Mouse (Mus musculus) lung, postnatal 14 days (tissue): ENCODE measurements at regions not wholly inside any gene's neighbourhood (a gene's known extent, or its start where the extent isn't known, plus 50 kb on each side); places are given as distances from the start of the nearest gene placed in this dataset.

Source experiments
- DNase-seq: peaks from one replicate; pipeline ENCODE4 v3.0.0; 2021

DNA sequence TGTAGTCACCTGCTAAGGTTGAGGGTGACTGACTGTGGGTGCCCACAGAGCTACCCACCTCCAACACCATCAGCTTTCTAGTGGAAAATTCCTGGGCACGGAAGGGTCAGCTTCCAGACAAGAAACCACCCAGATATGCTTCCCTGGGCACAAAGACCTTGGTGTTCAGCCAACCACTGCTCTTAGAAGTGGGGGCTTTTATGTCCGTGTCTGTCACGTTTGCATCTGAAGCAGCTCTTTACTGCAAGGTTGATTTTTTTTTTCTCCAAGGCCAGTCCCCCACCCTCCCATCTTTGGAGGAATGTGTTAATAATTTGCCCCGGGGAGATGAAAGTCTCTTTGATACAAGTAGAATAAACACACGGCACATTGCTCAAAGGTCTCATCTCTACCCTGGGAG is 98.6 kb upstream of the Ankrd55 start:
- no peak for DNase-seq

DNA sequence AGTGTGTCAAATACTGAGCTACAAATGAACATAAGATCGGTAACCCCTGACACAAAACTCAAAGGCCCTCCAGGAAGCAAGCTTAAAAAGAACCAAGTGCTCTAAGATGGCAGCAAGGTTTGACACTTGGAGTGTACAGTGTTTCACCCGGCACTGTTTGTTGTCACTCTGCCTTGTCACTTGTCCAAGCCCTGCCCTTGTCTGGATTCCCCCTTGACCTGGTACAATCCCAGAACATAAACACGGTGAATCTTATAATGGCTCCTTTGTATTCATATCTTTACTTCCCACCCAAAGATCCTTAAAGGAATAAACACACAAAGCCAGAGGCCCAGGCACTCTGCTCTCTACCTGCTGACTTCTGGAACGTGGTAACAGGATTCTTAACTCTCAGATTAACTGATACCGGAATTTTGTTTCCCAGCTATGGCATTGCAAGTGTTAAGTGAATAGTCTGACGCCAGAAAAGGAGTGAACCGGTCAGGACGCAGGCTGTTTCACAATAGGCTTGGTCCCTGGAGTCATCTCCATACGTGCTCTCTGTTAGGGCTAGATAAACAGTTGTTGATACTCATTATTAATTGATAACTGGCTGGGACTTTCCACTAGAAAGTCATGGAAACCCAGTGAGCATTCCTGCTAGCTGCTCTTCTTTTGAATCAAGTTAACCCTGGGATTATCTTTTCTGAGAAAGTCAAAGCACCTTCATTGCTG is 95.9 kb upstream of the Ankrd55 start:
- DNase-seq, result no peak

DNA sequence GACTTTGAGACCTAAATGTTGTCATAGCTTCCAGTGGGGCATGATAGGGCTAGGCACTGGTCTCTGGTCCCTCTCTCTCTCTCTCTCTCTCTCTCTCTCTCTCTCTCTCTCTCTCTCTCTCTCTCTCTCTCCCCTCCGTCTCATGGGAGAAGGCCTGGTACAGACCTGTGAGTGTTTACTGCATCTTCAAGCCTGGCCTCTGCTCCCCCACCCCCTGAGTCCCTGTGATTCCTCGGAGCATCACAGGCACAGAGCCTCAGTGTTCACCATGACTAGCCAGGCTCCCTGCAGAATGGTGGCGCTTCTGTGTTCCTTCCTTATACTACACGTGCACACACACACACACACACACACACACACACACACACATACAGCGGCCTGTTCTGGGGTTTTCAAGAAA is 94.6 kb upstream of the Ankrd55 start:
- no peak for DNase-seq

DNA sequence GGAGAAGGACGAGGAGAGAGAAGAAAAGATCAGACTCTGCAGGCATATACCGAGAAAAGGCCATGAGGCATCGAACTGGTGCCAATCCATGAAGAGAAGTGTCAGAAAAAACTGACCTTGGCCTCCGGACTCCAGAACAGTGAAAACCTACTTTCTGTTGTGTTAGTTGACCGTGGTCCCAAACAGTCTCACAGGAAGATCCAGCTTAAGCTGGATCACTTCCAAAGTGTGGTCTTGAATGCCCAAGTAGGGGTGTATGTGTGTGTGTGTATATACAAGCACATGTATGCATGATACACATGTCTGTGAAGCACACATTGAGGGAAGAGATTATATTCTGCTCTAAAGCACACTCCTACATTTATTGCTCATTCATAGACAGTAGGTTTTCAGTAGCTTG is 93.3 kb upstream of the Ankrd55 start:
- no peak for DNase-seq

DNA sequence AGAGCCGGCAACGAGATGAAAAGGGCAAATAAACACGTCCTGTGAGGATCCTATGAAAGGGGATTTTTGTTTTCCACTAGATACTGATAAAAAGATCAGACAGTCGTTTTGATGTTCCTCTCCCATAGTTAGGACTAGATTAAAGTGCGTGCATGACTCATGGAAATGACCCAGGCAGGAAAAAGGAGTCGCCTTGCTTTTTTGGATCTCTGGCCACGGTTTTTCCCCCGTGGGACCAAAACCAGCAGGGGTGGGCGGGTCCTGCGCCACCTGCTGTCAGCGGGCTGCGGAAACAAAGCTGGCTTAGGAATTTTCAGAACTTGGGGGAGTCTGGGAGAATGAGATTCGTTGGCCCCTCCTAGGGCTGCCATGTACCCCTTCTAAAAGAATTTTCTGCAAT is 91.5 kb upstream of the Ankrd55 start:
- peak; percentile 74 for DNase-seq

DNA sequence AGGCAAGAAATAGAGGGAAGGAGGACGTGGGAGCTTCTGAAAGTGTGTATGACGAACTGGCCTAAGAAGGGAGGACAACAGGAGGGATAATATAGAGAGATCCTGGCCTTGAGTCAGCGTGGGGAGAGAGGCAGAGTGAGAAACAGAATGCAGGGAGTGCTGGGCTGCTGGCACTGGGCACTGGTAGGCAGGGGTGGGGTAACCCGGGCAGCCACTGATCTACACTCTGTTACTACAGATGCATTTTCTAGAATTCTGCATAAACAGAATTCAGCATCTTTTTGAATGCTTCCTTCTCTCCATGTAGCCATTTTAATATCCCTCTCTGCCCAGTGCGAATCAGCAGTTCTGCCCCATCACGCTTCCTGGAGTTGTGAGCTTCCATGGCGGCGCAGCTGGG is 84.5 kb upstream of the Ankrd55 start:
- no peak for DNase-seq

DNA sequence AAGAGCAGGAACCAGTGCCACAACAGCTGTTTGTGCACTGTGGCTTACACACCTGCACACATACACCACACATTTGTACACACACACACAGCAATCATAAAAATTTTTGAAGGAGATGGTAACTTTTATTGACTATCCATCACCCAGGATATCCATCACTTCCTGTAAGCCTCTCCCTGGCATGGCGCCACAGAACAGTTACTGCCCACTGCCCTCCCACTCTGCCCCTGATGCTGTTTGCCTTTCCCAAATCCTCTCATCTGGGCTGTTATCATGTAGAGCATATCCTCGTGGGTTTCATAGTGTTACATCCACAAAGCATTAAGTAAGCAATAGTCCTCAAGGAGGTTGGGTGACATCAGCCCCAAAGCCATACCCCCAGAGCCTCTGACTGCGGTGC is 84.0 kb upstream of the Ankrd55 start:
- no peak for DNase-seq

DNA sequence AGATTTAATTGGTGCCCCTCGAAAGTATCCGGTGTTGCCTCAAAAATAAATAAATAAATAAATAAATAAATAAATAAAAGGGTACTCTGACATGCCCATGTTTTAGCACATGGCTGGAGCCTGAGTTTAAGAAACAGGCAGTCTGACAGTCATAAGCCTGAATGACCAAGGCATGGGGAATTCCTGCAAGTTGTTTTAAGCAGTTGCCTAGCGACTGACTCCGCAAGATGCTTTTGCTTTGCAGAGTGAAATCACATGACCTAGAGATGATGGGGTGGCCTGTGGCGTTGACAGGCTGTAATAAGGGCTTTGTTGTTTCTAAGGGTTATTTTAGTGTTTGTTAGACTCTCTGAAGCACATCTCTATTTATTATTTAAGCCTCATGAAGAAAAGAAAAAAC is 83.4 kb upstream of the Ankrd55 start:
- no peak for DNase-seq

DNA sequence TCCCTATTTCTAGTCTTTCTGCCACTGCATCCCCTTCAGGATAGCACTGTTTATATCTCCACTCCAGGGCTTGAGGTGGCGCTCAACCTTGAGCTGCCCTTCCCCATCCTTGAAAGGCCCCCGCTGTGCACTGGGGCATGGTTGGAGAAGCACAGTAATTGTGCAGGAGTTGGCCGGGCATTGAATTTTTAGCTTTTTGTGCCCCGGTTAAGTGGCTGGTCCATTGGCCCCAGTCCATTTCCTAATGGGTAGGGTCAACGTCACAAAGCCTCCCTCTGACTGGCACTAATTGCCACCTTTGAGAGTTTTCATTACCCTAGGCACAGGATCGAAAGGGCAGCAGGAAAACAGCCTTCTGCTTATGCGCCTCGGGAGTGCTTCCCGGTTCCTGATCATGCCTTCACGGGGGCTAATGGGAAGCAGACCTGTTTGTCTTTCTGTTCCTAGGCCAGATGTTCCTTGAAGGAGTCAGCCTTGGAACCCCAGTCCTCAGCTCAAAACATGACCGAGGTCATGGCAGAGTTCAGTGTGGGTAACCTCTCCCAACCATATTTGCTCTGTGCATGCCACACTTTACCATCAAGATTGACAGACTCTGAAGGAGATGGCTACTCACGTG is 80.5 kb upstream of the Ankrd55 start:
- no peak for DNase-seq

DNA sequence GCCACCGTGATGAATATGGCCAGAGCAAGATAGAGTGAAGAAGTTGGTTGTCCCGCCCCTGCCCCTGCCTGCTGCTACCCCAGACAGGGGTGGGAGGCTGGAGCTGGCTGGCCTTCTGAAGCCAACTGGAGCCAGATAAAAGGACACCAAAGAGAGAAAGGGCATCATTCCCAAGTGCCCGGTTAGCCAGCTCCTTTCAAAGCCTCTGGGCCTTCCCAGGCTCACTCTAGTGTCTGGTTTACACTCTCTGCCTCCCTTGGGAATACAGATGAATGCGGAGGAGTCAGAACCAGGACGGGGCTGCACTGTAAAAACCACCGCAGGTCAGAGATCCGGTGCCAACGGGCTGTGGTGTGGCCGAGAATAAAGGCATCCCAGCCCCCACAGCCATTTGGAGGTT is 76.4 kb upstream of the Ankrd55 start:
- DNase-seq, result no peak

DNA sequence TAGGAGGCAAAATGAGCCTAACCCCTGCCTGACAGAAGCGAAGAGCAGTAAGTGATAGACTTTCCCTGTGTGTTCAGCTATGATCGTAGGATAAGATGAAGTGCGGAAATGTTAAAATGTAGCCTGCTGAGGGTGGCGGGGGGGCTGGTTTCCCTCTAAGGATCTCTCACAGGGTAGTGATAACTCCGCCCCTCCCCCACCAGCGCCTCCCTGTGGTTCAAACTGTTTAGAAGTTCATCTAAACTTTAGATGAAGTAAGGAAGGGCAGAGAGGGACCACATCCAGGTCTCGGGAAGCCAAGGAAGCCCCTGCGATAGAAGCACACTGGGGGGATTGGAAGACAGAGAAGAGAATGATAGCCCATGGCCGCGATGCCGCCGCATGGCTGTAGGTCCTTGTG is 75.9 kb upstream of the Ankrd55 start:
- no peak for DNase-seq

DNA sequence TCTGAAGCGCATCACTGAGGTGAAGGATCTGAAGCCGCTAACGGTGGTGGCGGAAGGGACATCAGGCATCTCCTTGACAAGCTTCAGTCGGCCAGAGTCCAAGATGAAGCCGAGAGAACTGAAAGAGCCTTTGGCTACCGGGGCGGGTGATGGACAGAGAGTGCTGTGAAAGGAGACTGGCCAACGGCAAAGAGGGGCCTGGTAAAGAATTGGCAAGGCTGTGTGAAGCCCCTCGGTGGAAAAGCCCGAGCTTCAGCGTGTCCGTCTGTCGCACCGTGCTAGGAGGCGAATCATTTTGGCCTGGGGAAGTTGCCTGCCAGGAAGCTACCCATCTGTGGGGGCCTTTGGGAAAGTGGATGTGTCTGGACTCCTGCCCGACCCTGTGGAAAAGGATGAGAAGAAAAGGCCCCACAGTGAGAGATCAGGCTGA is 74.6 kb upstream of the Ankrd55 start:
- no peak for DNase-seq

DNA sequence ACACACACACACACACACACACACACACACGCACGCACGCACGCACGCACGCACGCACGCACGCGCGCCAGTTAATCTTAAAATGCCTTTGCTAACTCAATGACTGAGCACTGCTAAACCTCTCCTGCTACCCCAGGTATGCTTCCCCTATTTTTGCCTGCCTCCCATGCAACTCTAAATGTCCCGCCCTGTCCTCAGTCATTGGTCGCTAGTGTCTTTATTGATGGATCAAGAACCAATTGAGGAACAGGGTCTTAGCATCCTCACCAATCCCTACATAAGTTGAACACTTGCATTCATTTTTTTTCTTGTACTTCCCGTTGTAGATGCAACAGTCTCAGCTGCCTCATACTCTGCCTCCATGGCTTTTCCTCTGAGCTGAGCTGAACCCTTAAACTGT is 72.2 kb upstream of the Ankrd55 start:
- no peak for DNase-seq

DNA sequence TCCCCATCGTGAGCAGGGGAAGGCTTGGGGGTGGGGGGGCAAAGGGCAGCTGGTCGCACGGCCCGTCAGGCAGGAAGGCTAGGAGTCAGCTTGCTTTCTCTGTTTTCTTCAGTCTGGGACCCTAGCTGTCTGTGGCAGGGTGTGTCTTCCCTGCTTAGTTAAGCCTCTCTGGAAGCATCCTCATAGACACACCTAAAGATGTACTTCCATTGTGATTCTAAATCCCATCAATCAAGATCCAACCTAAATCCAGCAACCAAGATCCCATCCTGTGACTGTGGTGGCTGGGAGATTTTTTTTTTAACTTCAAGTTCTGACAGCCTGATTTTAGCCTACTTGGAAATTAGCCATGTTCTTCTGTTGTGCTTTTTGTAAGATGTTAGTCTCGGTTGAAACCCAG is 69.9 kb upstream of the Ankrd55 start:
- no peak for DNase-seq

DNA sequence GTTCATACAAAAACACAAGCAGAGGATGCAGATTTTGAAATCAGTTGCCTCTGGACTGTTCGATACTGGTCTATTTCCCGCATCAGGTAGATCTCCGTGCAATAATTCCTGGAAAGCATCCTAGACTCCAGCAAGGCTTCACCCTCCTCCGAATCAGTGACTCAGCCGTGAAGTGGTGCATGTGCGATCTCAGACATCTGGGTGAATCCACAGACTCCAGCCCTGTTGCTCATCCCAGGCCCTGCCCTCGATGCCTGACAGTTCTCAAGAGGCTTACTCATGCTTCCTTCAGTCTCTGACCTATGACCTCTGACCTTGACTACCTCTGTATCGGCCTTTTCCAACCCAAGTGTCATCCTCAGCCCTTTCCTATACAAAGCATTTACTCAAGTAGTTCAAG is 68.1 kb upstream of the Ankrd55 start:
- no peak for DNase-seq

DNA sequence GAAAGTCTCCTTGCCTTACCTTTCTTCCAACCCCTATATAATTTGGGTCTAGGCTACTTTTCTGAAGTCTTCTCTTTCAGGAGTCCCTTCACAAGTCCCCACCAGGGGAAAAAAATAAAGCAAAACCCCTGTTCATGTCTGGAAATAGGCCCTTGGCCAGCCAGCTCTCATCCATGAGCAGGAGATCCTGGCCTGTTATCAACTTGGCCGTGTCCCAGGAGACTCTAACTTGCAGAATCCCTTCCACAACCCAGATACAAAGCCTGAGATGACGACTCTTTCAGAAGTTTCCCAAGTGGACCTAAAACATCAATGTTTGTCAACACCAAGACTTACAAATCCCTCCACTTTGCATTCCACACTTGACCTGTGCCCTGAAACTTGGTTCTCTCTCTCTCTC is 64.6 kb upstream of the Ankrd55 start:
- peak; percentile 54 for DNase-seq

DNA sequence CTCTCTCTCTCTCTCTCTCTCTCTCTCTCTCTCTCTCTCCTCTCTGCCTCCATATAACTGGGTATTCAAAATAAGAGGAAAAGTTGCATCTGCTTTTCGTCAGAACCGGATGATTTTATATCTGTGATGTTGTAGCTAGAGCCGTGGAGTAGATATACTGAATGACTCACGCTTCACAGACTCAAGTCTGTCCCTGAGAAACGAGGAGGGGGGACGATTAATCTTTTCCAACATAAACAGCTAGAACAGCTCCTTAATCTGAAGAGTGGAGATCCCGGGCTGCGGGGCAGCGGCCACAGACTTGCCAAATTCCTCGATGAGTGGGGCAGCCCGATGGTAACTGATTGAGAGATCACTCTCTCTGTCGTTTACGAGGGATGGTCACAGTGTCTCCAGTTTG is 60.5 kb upstream of the Ankrd55 start:
- DNase-seq, result no peak

DNA sequence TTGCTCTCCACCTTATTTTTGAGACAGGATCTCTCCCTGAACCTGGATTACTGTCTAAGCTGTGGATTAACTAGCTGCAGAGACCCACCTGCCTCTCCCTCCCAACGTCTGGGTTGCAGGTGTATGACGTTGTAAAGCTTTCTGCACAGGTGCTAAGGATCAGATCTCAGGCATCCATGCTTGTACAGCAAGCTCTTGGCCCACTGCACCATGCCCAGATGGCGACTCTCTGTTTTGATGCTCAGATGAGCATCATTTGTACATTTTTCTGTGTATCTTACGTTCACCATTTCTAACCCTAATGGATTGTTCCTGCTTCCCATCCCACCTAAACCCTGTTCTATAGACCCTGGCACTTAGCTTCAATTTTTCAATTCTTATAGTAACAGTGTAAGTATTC is 59.4 kb upstream of the Ankrd55 start:
- no peak for DNase-seq

DNA sequence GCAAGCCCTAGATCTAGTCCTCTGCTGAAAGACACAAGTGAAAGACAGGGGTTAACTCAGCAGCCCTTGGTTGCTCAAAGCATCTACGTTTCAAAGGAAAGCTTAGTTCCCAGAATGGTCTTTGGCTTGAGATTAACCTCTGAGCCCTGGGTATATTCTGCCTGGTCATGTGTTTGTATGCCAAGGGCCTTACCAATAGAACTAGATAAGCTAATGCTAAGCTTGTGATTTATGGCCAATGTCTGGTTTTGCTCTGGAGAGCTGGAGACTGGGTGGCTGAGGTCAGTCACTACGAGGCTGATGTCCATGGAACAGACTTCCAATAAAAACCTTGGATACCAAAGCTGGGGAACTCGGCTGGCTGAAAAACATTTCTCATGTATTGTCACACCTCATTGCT is 58.1 kb upstream of the Ankrd55 start:
- no peak for DNase-seq

DNA sequence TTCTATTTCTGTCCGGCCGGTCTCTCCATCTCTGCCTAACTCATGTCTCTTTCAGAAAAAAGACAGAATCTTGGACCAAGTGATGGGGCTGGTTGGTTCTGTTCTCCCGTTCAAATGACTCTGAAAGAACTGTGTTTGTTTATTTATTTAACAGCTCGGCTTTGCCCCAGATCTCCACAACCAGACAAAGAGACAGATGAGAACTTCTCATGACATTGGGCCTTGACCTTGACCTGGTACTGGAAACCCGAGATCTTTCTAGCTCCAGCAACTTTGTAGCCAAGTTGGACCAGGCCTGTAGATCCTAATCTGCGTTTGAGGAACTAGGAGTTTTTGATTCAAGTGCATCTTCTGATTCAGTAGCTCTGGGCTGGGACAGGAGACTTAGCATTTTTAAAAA is 53.6 kb upstream of the Ankrd55 start:
- peak; percentile 25 for DNase-seq

DNA sequence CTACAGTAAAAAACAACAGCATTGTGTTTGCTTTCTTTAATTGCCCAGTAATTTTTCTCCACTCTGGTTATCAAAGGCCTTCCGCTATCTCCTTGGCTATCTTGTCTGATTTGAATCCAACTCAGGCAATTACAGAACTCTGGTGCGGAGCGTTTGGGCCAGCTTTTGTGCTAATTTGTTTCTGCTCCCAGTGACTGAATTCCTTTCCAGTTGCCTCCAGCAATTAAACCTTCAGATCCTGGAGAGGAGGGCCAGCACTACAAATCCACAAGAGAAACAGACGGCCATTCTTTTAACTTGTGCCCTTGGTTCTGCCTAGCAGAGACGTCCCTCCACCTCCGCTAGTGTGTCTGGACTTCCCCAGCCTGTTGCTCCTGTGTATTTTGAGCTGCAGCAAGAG is 51.3 kb upstream of the Ankrd55 start:
- DNase-seq, result no peak

DNA sequence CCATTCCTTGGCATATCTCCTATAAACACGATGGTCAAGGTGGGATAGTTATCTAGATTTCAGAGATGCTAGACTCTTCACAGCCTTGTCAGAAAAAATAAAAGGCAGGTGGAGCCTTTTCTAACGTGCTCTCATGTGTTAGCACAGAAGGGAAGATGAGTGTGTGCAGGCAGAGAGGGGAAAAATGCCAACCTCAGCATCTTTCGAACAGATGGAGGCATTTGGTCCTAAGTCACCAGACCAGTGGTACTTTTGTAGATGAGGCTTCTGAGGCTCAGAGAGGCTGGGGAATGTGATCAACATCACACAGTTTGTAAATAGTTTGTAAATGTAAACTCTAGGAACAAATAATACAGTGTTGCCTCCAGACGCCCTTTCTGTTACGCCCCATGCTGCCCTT is 50.9 kb upstream of the Ankrd55 start:
- no peak for DNase-seq

DNA sequence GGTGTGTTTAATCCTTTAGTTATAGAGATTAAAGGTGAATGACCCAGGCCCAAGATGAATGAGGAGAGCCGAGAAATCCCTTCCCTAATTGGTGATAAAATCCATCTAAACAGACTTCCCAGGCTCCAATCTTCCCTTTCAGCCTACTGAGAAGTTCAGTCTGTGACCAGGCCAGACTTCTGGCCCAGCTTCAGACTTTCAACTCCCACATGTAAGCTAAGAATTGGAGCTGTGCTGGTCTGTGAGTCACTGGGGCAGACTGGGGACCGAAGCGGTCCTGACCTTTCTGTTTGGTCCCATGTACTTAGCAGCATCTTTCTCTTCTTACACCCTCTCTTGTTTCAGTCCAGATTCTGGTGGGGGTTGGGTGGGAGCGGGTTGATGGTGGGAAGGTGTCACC is 50.3 kb upstream of the Ankrd55 start:
- no peak for DNase-seq
